Mouse (Mus musculus) small intestine, adult 2 months (tissue): Measurements from ENCODE around the gene Strn4.

Source experiments
- CTCF ChIP-seq: fragments of 200-500 bp; IDR thresholded peaks from 2 replicates; pipeline ENCODE4 v1.5.1; 2012; ENCODE audit warnings: low read depth, mild to moderate bottlenecking, control low read depth, inconsistent platforms, low read length, moderate library complexity, mixed read lengths; ENCODE audit not compliant: insufficient replicate concordance, insufficient read length; ENCODE audit errors: extremely low read depth
- POLR2A ChIP-seq: fragments of 200-500 bp; IDR thresholded peaks from 2 replicates; pipeline ENCODE4 v1.6.1; 2012; ENCODE audit warnings: low read depth, mild to moderate bottlenecking, control low read depth, inconsistent platforms, low read length, moderate library complexity

GRCm38 (mm10) chr7:16848579-16848978 is 32.9 kb downstream of the Strn4 start:
- TF ChIP-seq POLR2A (no peak), CTCF (peak; percentile 49; the same call in 1 of the 2 replicates)
